Mouse (Mus musculus) testis, adult 10 weeks (tissue): Measurements from ENCODE around the gene Kdm8. TPM values are rescaled to one million over a fixed set of nuclear protein-coding genes. Genes with fewer than 3 reads are reported as not detected.

Experiments
- polyA plus RNA-seq: library from polyadenylated mRNA; stranded (reverse); fragments of 350-450 nt; fragmentation: Illumina TruSeq; extraction: RNeasy Lipid Tissue Mini Kit (QIAGEN cat#74804); gene quantifications from one replicate; pipeline ENCODE4 v1.2.3, GENCODE M21; 2014; ENCODE audit warnings: low read depth, low replicate concordance

Gene Kdm8
- polyA plus RNA-seq: 0.43 TPM

DNA sequence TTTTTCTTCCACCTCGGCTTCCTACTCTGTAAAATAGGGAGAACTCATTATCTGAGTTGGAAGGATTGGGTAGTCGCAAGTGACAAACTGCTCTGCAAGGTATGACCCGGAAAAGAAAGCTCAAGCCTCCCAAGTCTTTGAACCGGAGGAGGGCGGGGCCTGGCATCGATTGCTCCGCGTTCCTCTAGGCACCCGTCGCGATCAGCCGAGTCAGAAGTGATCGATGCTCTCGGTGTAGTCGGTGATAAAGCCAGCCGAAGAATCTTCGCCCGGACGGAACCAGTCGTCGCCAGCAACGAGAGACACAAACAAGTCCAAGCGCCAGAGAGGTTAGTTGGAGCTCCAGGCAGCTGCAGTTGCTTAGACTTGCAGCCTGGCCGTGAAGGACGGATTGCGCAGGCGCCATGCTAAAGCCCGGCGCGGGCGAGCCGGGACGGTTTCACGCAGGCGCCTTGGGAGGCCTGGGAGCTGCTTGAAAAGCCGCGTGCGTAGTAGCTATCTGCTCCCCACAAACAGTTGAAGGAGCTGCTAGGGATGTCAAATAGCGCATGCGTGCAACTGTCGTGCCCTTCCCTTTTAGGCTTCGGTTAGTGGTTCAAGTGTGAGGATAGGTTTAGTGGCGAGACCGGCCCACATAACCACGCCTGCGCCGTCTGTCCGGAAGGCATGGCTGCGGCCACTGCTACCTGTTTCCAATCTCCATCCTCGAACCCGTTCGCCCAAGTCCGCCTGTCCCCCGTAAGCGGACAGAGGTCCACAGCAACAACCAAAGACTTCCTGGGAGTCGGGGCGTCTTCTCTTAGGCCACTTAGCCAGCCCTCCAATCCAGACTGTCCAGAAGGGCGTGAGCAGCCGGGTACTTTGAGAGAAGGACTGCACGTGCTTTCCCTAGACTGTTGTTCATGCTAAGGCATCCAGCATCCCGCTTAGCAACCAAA is at the start of gene Kdm8:
Gene Kdm8 (plus strand): TSS at position 213 of the 938 bp plus-strand sequence.

DNA sequence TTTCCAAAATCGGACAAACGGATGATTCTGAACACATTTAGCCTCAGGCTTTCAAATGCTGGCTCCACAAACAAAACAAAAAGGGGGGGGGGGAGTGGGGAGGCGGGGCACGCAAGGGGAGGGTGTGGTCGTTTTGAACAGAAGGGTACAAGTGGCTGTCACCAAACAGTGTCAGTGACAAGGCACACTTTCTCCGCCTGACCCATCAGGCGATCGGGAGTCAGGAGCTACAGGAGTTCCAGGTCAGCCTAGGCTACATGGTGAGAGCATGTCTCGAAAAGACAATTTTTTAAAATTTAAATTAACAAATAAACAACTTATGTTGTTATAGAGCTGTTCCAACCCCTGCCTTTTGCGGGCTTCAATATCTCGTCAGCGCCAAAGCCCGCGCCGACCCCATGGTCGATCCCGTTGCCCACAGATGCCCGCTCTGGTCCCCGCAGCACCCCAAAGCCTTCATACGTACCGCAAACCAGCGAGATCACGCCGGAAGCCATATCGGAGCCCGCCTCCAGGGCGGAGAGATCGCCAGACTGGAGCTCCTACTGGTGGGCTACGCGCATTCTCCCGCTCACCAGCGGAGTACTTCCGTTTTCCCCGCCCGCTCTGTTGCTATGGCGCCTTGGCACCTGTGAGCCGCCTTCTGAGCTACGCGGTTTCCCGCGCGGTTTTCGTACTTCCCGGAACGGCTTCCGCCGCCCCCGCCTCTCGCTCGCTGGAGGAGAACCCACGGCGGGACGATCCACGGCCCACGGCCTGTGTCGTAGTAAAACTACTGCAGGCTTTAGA is 46.7 kb downstream of the Kdm8 start, which contains the start of gene Nsmce1:
Gene Nsmce1 (minus strand): TSS at position 650 of the 789 bp plus-strand sequence.

Other genes with a start within 250 kb of the Kdm8 start
- 142 TPM for gene Nsmce1, start 46.9 kb downstream of the Kdm8 start, polyA plus RNA-seq
- 0.42 TPM for gene Il4ra, start 107.4 kb downstream of the Kdm8 start, polyA plus RNA-seq
- not detected for gene Il21r, start 158.8 kb downstream of the Kdm8 start, polyA plus RNA-seq